17 mouse cellular contexts compared by ENCODE assay signal in the genomic region with DNA sequence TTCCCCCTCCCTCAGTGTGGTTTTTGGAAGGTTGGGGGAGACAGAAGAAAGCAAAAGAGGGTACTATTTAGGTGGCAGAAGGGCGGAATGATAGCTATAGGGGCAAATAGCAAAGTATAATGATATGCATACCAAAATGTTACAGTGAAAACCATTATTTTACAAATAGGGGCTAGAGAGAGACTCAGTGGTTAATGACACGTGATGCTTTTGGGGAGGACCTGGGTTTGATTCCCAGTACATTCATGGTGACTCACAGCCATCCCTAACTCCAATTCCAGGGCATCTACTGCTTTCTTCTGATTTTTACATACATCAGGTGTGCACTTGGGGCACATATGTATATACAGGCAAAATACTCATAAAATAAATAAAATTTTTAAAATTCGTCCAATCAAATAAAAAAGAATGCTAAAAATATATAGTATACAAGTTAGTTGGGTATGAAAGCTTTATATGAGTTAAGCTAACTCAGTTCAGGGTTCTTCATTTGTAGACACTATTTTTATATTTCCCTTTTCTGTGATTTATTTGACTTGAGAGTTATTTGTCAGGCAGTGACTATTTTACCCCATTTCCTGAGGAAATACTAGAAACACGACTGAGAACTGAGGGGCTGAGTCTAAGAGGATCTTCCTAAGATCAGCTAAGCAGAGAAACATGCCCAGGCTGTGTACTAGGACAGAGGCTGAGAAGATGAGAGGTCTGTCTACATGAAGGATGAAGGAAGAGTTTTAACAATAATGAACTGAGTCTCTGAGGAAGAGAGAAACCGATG.
DNase-seq lines count a peak whose midpoint lies in the region; ATAC-seq and TF ChIP-seq lines count a peak whose summit lies in the region.
"Had no signal": no experiment of that assay in that cellular context is flagged by ENCODE, and none has a peak within 500 bp of the region (broad histone marks: within the 10 kb centered on the region; RNA-seq: fewer than 3 reads in every experiment).

No protein-coding gene starts in this region.

- TF ChIP-seq CTCF in kidney, postnatal 0 days (IDR thresholded peaks at IDR 0.05; ENCODE audit: low read depth) = no peak
- TF ChIP-seq CTCF in bone marrow macrophage, adult 2 months (IDR thresholded peaks at IDR 0.05; ENCODE audit: low read depth, low read length) = no peak

- WGBS in heart, embryonic 15.5 days = 68% methylated on average over 5 of the region's 5 CpGs
- WGBS in kidney, postnatal 0 days = 70% methylated on average over 5 of the region's 5 CpGs
- 68% methylated on average over 5 of the region's 5 CpGs for WGBS in intestine, embryonic 16.5 days
- WGBS in midbrain, embryonic 14.5 days = 83% methylated on average over 5 of the region's 5 CpGs

- H3K9ac ChIP-seq in heart, embryonic 15.5 days = no peak overlapping the region
- H3K9ac ChIP-seq in kidney, postnatal 0 days (ENCODE audit: low read depth, low read length) = no peak overlapping the region
- H3K9ac ChIP-seq in intestine, embryonic 16.5 days (ENCODE audit: low read depth, low read length) = no peak overlapping the region
- no peak overlapping the region for H3K9ac ChIP-seq in midbrain, embryonic 14.5 days (replicated peaks; ENCODE audit: low read length)
- H3K9ac ChIP-seq: forebrain, embryonic 15.5 days; lung, embryonic 14.5 days had no signal

- H3K9me3 ChIP-seq in heart, embryonic 15.5 days (replicated peaks) = no peaks in the 10 kb centered on the region
- no peaks in the 10 kb centered on the region for H3K9me3 ChIP-seq in kidney, postnatal 0 days (replicated peaks; ENCODE audit: low read length)
- H3K9me3 ChIP-seq in intestine, embryonic 16.5 days (ENCODE audit: control insufficient read depth, low read length) = no peaks in the 10 kb centered on the region
- H3K9me3 ChIP-seq in midbrain, embryonic 14.5 days (ENCODE audit: control insufficient read depth, low read length) = no peaks in the 10 kb centered on the region
- H3K9me3 ChIP-seq: forebrain, embryonic 15.5 days; megakaryocyte, embryonic 14.5 days had no signal

- H3K4me2 ChIP-seq in heart, embryonic 15.5 days = peak overlapping the region; percentile 37; the same call in 1 of the 2 replicates
- peak overlapping the region; percentile 16; the same call in 1 of the 2 replicates for H3K4me2 ChIP-seq in kidney, postnatal 0 days (ENCODE audit: low read length)
- peak overlapping the region; percentile 6; the same call in 1 of the 2 replicates for H3K4me2 ChIP-seq in intestine, embryonic 16.5 days (ENCODE audit: low read depth, low read length)
- H3K4me2 ChIP-seq in midbrain, embryonic 14.5 days (ENCODE audit: low read length) = no peak overlapping the region
- H3K4me2 ChIP-seq: forebrain, embryonic 15.5 days had no signal

- no peaks in the 10 kb centered on the region for H3K27me3 ChIP-seq in heart, embryonic 15.5 days
- H3K27me3 ChIP-seq in kidney, postnatal 0 days (ENCODE audit: insufficient read depth, low read length) = no peaks in the 10 kb centered on the region
- no peaks in the 10 kb centered on the region for H3K27me3 ChIP-seq in intestine, embryonic 16.5 days (replicated peaks; ENCODE audit: control insufficient read depth, insufficient read depth, low read length)
- no peaks in the 10 kb centered on the region for H3K27me3 ChIP-seq in midbrain, embryonic 14.5 days (ENCODE audit: control insufficient read depth, insufficient read depth, low read length)
- H3K27me3 ChIP-seq: forebrain, embryonic 15.5 days; megakaryocyte, embryonic 14.5 days had no signal

- no peak for TF ChIP-seq POLR2A in bone marrow macrophage, adult 2 months (IDR thresholded peaks at IDR 0.05; ENCODE audit: borderline replicate concordance, low read depth, low read length)

- no peak for DNase-seq in heart, adult 18-20 months
- no peak for DNase-seq in kidney, postnatal 0 days (ENCODE audit: low spot score)
- no peak for DNase-seq in kidney, postnatal 14 days
- DNase-seq in right cerebral cortex, adult 18-20 months = no peak
- DNase-seq in midbrain, embryonic 14.5 days = no peak
- DNase-seq: adrenal gland, postnatal 25 days; cerebellum, postnatal 36 days; gastrocnemius, postnatal 10 days; lung, embryonic 14.5 days; right cerebral cortex, postnatal 25 days; thymus, postnatal 25 days had no signal

- H3K27ac ChIP-seq in heart, embryonic 15.5 days = no peak overlapping the region
- no peak overlapping the region for H3K27ac ChIP-seq in kidney, postnatal 0 days
- peak overlapping the region; percentile 80 for H3K27ac ChIP-seq in bone marrow macrophage, adult 2 months (ENCODE audit: insufficient read depth, low read depth, low read length)
- no peak overlapping the region for H3K27ac ChIP-seq in intestine, embryonic 16.5 days (ENCODE audit: low read length)
- no peak overlapping the region for H3K27ac ChIP-seq in midbrain, embryonic 14.5 days (replicated peaks; ENCODE audit: low read depth, low read length)
- H3K27ac ChIP-seq: forebrain, embryonic 15.5 days; stomach, postnatal 0 days had no signal

- H3K4me1 ChIP-seq in heart, embryonic 15.5 days (replicated peaks) = peaks cover 49% of the 10 kb centered on the region
- peaks cover 17% of the 10 kb centered on the region for H3K4me1 ChIP-seq in kidney, postnatal 0 days (replicated peaks; ENCODE audit: insufficient read depth, low read length)
- peaks cover 52% of the 10 kb centered on the region for H3K4me1 ChIP-seq in bone marrow macrophage, adult 2 months (ENCODE audit: control insufficient read depth, insufficient read depth, low read length)
- peaks cover 22% of the 10 kb centered on the region for H3K4me1 ChIP-seq in intestine, embryonic 16.5 days (ENCODE audit: control insufficient read depth, insufficient read depth, low read length)
- H3K4me1 ChIP-seq in midbrain, embryonic 14.5 days (ENCODE audit: control insufficient read depth, insufficient read depth, low read length) = peaks cover 18% of the 10 kb centered on the region

- ATAC-seq in heart, embryonic 15.5 days (replicated peaks; ENCODE audit: insufficient number of reproducible peaks, insufficient read depth, low FRiP score, low read depth) = no peak
- no peak for ATAC-seq in kidney, postnatal 0 days (replicated peaks; ENCODE audit: low FRiP score, low read depth)
- ATAC-seq in intestine, embryonic 16.5 days = no peak
- ATAC-seq in midbrain, embryonic 14.5 days (ENCODE audit: low FRiP score, low TSS enrichment) = no peak
- ATAC-seq: forebrain, embryonic 15.5 days had no signal

- H3K4me3 ChIP-seq in heart, embryonic 15.5 days = no peak overlapping the region
- H3K4me3 ChIP-seq in kidney, postnatal 0 days (replicated peaks; ENCODE audit: low read depth, low read length) = no peak overlapping the region
- peak overlapping the region; percentile 4; the same call in 1 of the 2 replicates for H3K4me3 ChIP-seq in bone marrow macrophage, adult 2 months (ENCODE audit: insufficient read depth, low read length)
- H3K4me3 ChIP-seq in intestine, embryonic 16.5 days (ENCODE audit: low read length) = no peak overlapping the region
- no peak overlapping the region for H3K4me3 ChIP-seq in midbrain, embryonic 14.5 days (replicated peaks; ENCODE audit: low read depth, low read length)
- H3K4me3 ChIP-seq: forebrain, embryonic 15.5 days; megakaryocyte, embryonic 14.5 days had no signal

- H3K36me3 ChIP-seq in heart, embryonic 15.5 days = no peaks in the 10 kb centered on the region
- no peaks in the 10 kb centered on the region for H3K36me3 ChIP-seq in kidney, postnatal 0 days (ENCODE audit: insufficient read depth, low read length)
- H3K36me3 ChIP-seq in intestine, embryonic 16.5 days (ENCODE audit: control insufficient read depth, insufficient read depth, low read length) = no peaks in the 10 kb centered on the region
- H3K36me3 ChIP-seq in midbrain, embryonic 14.5 days (ENCODE audit: control insufficient read depth, insufficient read depth, low read length) = no peaks in the 10 kb centered on the region
- H3K36me3 ChIP-seq: forebrain, embryonic 15.5 days had no signal
